Mouse (Mus musculus) left cerebral cortex, adult 8-10 months (tissue): Measurements from ENCODE around the gene Igf1r. TPM values are rescaled to one million over a fixed set of nuclear protein-coding genes. Genes with fewer than 3 reads are reported as not detected.
A peak's percentile ranks its signal among the peaks of the same experiment; 100 is the strongest.

ENCODE experiments used
- DNase-seq, 2 experiments: peaks; one replicate each; pipeline ENCODE4 v3.0.0; 2022; ENCODE audit warnings: low spot score in 2 of 2
- total RNA-seq, 4 experiments: library from RNA; stranded (reverse); gene quantifications; 2 replicates each; pipeline ENCODE4 v1.2.4; 2022

Igf1r gene
- total RNA-seq = 10 to 100 TPM; 43.3 to 49.3 (median 44.0) TPM

GRCm38 (mm10) chr7:67952777-67953700, at the start of gene Igf1r:
Gene Igf1r, plus strand, starts transcription at chr7:67952827.
- DNase-seq = no peak

GRCm38 (mm10) chr7:67906358-67906757, 46.3 kb upstream of the Igf1r start:
- no peak for DNase-seq

DNA sequence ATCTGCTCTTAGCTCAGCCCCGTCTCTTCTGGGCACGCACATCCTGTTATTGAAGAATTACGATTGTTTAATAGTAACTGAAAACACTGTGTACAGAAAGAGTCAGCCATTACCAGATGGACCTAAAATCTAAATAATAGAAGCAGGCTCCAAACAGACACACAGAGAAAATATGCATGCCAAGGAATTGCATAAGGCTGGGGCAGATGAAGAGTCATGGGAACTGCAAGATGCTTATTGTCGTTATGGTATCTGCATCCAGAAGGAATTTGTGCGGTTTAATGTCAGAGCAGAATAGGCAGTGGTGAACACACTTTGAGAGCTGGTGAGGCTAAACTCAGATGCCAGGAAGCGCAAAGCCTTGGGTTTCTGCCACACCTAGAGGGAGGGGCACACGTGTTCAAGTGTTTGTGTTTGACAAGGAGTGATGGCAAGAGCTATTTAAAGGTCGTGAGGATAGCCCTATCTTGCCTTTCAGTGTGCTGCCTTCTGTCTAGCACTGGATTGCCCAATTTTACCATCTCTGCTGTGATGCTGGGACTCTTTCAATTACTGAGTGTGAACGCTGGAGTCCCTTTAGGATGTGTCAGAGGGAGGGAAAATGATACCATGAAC, 44.7 kb upstream of the Igf1r start:
- no peak for DNase-seq

GRCm38 (mm10) chr7:67910528-67910927, 42.1 kb upstream of the Igf1r start:
- peak in 1 of 2 experiments; percentile 10 for DNase-seq

- no peak for DNase-seq
These were observed 41.7 kb upstream of the Igf1r start for GRCm38 (mm10) chr7:67910947-67911346.

GRCm38 (mm10) chr7:67911841-67912240, 40.8 kb upstream of the Igf1r start:
- no peak for DNase-seq

- DNase-seq = no peak
These were observed 35.7 kb upstream of the Igf1r start for GRCm38 (mm10) chr7:67916960-67917359.

DNA sequence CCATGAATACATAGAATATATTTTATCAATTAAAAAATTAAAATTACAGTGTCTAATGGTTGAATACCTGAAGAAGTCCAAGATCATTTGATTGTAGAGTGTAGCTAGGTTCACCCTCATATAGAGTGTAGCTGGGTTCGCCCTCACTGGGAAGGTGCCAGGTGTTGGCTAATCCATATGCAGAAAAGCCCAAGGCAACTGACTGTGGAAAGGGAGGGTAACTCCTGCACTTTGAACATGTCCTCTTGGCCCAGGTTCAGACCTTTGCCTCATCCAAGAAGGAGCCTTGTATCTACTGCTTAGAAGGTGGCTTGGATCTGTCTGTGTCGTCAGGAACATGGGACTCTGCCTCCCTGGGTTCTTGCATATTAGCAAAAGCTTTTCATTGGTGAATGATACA, 34.9 kb upstream of the Igf1r start:
- no peak for DNase-seq

DNA sequence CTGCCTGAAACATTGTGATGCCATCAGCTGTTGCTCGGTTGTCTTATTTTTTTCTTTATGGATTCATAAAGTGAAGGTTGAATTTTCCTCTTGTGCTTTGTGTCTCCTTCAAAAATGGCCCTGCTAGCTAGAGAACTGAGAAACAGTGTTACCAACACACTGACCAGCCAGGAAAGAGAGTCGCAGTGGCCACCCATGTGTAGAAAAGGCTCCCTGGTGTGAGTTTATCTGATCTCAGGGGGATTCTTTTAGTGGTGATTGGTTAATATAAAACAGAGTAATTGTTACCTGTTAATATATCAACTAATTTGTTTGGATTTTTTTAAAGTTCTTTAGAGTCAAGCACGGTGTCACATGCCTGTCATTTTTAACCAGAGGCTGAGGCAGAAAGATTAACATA, 33.2 kb upstream of the Igf1r start:
- no peak for DNase-seq

GRCm38 (mm10) chr7:67924215-67924614, 28.4 kb upstream of the Igf1r start:
- no peak for DNase-seq

DNA sequence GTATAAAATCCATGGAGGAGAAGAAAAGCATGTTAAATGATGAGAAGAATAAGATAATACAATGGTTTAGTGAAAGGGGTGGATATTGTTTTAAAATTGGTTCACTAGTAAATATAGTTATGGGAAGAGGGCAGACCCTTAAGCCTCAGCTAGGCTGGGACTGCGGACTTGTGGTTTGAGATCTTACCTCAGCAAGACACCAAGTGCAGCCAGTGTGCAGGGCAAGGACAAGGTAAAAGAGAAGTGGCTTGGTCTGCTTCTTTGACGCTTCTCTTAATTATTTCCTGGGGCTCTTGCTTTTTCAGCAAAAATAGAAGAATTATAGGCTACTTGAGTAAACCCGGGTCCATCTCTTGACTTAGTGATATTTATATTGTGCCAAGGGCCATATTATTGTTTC, 22.5 kb upstream of the Igf1r start:
- no peak for DNase-seq

DNA sequence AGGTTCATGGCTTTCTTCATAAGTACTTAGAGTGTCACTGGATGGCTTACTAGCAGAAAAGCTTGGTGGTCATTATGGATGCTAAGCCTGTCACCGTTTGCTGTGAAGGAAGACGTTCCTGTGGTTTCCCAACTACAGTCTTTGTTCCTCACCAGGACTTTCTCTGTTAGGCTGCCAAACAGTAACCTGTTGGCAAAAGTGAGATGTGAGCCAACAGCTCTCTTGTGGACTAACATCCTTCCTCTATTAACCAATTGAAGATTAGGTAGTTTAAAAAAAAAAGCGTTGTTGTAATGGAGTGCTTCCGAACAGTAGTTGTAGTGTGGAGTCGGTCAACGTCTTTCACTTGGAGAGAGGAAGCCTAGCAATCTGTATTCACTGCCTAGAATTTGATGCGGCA, 15.8 kb upstream of the Igf1r start:
- DNase-seq = no peak

GRCm38 (mm10) chr7:67943805-67944204, 8.8 kb upstream of the Igf1r start:
- no peak for DNase-seq

DNA sequence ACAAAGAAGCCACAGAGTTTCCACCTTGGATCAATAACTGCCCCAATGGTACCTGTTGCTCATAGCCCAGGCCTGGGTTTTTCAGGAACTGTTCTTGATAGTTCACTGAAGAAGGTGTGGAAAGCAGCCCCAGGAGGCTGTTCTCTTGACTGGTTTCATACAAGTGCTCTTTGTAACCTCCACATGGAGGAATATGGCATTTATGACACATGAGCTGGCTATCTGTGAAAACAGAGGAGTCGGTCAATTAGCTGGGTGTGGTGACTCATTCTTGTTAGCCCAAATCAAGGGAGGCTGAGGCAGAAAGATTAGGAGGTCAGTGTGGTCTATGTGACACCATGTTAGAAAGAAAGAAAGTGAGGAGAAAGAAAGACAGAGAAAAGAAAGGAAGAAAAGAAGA, 5.7 kb upstream of the Igf1r start:
- DNase-seq = no peak

DNA sequence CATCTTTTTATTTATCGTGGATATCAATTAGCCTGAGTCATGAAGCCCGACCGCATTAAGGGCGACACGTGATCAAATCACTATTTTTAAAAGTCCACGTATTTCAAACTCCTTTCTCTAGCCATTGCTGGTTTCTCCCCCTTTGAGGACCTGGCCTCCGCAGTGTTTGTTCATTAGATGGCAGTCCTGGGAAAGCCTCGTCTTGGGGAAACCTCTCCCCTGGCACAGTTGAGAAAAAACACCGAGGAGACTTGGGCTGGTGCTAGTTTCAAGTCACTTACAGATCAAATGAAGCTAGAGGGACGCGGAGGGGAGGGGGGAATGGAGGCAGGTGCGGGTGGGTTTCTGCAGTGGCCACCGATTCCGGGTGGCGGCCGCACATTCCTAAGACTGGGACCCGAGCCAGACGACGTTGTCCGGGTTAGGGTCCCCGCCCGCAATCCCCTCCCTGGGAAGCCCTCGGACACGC, 2.2 kb upstream of the Igf1r start:
- no peak for DNase-seq

DNA sequence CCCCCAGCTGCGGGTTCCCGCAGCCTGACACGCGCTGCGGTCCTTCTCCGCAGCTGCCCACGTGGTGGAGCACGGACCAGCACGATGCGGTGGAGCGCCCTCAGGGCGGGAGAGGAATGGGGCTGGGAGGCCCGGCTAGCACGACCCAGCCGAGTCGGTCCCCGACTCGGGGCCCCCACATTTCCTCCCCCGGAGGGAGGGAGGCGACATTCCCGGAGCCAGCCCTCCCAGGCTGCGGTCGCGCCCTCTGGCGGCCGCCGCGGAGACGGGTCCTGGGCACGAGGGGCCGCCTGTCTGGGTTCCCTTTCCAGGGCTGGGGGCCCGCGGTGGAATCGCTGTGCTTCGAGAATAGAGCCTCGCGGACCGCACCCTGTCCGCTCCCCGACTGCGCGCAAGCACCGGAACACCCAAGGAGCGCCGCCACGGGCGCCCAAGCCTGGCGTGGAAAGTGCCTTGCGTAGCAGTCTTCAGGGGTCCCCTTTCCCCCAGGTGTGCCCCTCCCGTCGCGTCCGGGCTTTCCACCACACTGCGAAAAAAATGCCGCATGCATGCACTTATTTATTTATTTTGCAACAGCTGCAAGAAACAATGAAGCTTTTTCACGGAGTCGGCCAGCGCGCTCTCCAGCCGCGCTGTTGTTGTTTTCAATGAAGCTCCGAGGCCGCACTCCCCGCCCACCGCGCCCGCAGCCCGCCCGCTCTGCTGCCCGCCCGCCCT, 1.7 kb upstream of the Igf1r start:
- peak; percentile 64 to 79 for DNase-seq

GRCm38 (mm10) chr7:67951532-67952035, 1.0 kb upstream of the Igf1r start:
- peak; percentile 91 to 92 for DNase-seq

- DNase-seq = peak; percentile 66 to 72
These were observed 468 bp upstream of the Igf1r start for GRCm38 (mm10) chr7:67952036-67952681.

GRCm38 (mm10) chr7:67953764-67954242, 1.2 kb downstream of the Igf1r start:
- no peak for DNase-seq

DNA sequence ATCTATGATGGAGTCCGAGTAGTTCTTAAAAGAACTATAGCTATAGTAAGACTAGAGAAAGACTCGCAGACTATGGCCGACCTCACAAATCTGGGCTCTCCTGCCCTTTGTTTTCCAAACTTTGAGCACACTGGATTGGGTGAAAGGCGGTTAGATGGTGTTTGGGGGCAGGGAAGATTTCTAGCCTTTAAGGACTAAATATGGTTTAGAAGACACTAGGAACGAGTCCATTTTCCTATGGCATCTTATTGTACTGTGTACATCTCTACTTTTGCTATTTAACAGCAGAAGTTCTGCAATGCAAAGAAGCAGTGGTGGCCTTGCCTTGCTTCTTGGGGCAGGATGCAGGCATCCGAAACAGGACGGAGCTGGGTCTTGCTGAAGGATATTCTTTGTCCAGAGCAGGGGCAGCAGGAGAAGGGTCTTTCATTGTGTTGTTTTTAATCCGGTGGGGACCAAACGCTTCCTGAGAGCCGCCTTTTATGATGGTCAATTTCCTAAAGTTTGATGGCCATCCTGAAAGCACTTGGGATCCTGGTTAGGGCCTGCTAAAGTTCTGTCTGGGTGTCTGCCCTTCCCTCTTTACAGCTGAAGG, 2.1 kb downstream of the Igf1r start:
- DNase-seq = no peak

GRCm38 (mm10) chr7:67955276-67955675, 2.6 kb downstream of the Igf1r start:
- DNase-seq = no peak
